Mouse (Mus musculus) hindbrain, embryonic 13.5 days (tissue): Measurements from ENCODE around the gene Pbx1. TPM values are rescaled to one million over a fixed set of nuclear protein-coding genes. Genes with fewer than 3 reads are reported as not detected.
A peak's percentile ranks its signal among the peaks of the same experiment; 100 is the strongest.

Experiments
- ATAC-seq: fragments of 200-750 bp; cut with Nextera tagmentation; 2 replicates; pipeline ENCODE4 v1.8.0; 2017; ENCODE audit warnings: moderate TSS enrichment; ENCODE audit not compliant: low FRiP score
- H3K27ac ChIP-seq: fragments of 300-500 bp; sonication (generic); 2 replicates; pipeline ENCODE4 v1.5.1; 2015; ENCODE audit warnings: inconsistent platforms, mild to moderate bottlenecking, moderate library complexity
- H3K27me3 ChIP-seq: fragments of 300-500 bp; sonication (generic); 2 replicates; pipeline ENCODE4 v1.6.1; 2015; ENCODE audit warnings: mild to moderate bottlenecking, inconsistent platforms
- H3K36me3 ChIP-seq: fragments of 300-500 bp; sonication (generic); 2 replicates; pipeline ENCODE4 v1.6.1; 2015; ENCODE audit warnings: mild to moderate bottlenecking, inconsistent platforms
- H3K4me1 ChIP-seq: fragments of 300-500 bp; sonication (generic); replicated peaks from 2 replicates; pipeline ENCODE4 v1.6.1; 2015; ENCODE audit warnings: inconsistent platforms
- H3K4me2 ChIP-seq: fragments of 300-500 bp; sonication (generic); 2 replicates; pipeline ENCODE4 v1.6.1; 2015; ENCODE audit warnings: inconsistent platforms, mild to moderate bottlenecking, moderate library complexity
- H3K4me3 ChIP-seq: fragments of 300-500 bp; sonication (generic); 2 replicates; pipeline ENCODE4 v1.5.1; 2015; ENCODE audit warnings: mild to moderate bottlenecking, inconsistent platforms
- H3K9ac ChIP-seq: fragments of 300-500 bp; sonication (generic); 2 replicates; pipeline ENCODE4 v1.6.1; 2015; ENCODE audit warnings: mild to moderate bottlenecking, inconsistent platforms
- H3K9me3 ChIP-seq: fragments of 300-500 bp; sonication (generic); 2 replicates; pipeline ENCODE4 v1.6.1; 2016; ENCODE audit warnings: inconsistent platforms
- WGBS: fragments of 180-500 bp; shearing (Covaris S2); methylation state at CpG from one replicate; pipeline ENCODE4 v1.1.7; 2015; 5-methylcytosine and 5-hydroxymethylcytosine counted together
- polyA plus RNA-seq: library from polyadenylated mRNA; unstranded; fragments of >200 nt; fragmentation: Nextera tagmentation; extraction: Ambion mirVana; gene quantifications from 2 replicates; pipeline ENCODE4 v1.2.1, GENCODE M21; 2015

Gene Pbx1
- polyA plus RNA-seq, 1 experiment from 2014 or later: 53.6 TPM

DNA sequence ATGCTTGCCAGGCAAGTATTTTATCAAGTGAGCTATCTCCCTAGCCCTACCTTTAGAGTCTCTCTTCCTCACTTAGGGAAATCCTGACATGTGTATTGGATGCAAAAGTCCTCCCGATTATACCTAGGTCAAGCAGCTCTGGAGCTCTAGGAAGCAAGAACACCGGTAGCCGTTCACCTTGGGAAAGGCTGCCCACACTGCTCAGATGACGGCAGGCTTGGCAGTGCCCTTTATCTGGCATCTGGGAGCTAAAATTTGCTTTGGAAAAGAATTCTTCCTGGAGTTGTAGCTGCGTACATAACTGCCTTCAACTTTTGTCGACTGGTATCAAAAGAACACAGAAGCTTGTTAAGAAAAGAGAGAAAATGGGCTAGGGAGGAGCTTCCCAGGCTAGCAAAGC lies 37.5 kb downstream of the Pbx1 start:
- Histone ChIP-seq H3K27me3 (no peaks in the 10 kb centered on the region), H3K27ac (no peak overlapping the region), H3K9ac (no peak overlapping the region), H3K9me3 (no peaks in the 10 kb centered on the region), H3K36me3 (peaks cover 4% of the 10 kb centered on the region), H3K4me2 (no peak overlapping the region), H3K4me3 (no peak overlapping the region), H3K4me1 (peaks cover 41% of the 10 kb centered on the region)
- no peak for ATAC-seq
- 88% methylated on average over 6 of the region's 6 CpGs for WGBS

DNA sequence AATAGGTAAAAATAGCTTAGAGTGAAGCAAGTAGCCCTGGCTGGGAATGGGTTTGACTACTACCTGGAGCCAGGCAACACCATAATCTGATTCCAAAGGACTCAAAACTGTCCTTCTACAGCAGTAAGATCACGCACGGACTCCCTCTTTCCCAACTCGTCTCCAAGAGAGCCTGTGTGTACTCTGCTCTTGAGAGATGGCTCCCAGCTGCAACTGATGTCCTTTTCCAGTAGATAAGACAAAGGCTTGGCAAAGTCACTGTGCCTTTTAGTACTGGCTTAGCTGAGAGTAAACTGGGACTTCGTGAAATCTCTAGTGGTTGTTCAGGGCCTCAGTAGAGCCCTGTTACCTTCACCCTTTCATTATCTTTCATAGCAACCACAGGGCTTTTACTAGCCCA lies 38.6 kb downstream of the Pbx1 start:
- WGBS: 83% methylated on average over 4 of the region's 4 CpGs

DNA sequence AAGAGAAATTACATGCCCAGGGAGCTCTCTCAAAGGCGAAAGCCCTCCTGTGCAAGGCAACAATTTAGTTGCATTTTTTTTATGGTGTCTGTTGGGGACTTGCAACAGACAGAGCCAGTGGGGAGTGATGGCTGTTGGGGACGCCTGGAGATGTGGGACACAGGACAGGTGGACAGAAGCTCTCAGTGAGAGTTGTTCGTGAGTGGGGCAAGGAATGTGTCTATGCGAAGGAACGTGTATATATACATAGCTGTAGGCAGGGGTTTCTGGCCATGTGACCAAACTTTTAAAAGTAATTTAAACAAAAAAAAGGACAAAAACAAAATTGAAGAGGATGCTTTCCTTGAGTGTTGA lies 39.6 kb downstream of the Pbx1 start:
- Histone ChIP-seq H3K36me3 (peaks cover 7% of the 10 kb centered on the region), H3K4me1 (peaks cover 41% of the 10 kb centered on the region), H3K4me3 (no peak overlapping the region), H3K27me3 (no peaks in the 10 kb centered on the region), H3K9me3 (no peaks in the 10 kb centered on the region), H3K27ac (peak overlapping the region; percentile 2; the same call in 1 of the 2 replicates), H3K4me2 (no peak overlapping the region), H3K9ac (no peak overlapping the region)
- WGBS: 50% methylated on average over 5 of the region's 5 CpGs
- no peak for ATAC-seq

More for the DNA sequence above, 38.6 kb downstream of the Pbx1 start:
- Histone ChIP-seq H3K4me1 (peaks cover 41% of the 10 kb centered on the region), H3K9me3 (no peaks in the 10 kb centered on the region), H3K27ac (0 out of 2 replicates have a peak overlapping the region, but pooled peaks have one; percentile 6), H3K4me2 (no peak overlapping the region), H3K4me3 (no peak overlapping the region), H3K36me3 (peaks cover 7% of the 10 kb centered on the region), H3K27me3 (no peaks in the 10 kb centered on the region), H3K9ac (no peak overlapping the region)
- ATAC-seq: no peak

DNA sequence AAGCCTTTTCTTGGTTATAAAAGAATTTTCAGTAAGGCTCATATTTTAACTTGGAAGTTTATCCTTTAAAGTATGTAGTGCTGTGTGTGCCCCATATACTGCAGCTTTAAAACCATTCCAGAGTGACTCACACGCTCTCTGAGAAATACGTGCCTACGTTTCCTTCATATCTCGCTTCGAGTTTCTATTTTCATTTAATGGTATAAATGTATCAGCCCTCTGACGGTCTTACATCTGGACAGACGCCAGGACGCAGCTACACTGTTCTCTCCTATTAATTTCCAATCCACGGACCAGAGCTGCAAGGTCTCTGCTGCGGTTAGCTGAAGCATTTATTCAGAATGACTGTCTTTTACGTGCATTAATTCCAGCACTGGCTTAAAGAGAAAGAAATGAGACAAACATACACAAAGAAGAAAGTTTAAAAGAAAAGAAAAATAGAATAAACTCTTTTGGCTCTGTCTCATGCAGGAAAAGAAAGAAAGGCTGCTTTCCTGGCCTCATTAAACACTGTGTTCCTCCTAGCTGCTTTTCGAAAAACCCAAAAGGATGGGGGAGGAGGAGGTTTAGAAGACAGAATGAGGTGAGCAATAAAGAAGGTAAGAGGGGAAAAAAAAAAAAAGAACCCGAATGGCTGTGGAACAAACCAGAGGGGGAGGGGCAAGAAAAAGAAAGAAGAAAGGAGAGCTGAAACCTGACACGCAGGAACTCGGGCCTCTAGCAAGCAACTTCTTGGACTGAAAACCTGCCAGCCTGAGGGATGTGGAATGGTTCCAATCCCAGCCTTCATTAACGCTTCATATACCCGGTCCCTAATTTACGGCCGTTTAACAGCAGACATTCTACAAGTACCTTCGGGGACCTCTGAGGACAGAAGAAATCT lies 40.2 kb downstream of the Pbx1 start:
- no peak overlapping the region for H3K4me2 ChIP-seq
- no peaks in the 10 kb centered on the region for H3K27me3 ChIP-seq
- no peak overlapping the region for H3K4me3 ChIP-seq
- WGBS: 31% methylated on average over 20 of the region's 20 CpGs
- peaks cover 7% of the 10 kb centered on the region for H3K36me3 ChIP-seq
- ATAC-seq: no peak
- peaks cover 45% of the 10 kb centered on the region for H3K4me1 ChIP-seq
- no peaks in the 10 kb centered on the region for H3K9me3 ChIP-seq
- H3K9ac ChIP-seq: no peak overlapping the region
- peak overlapping the region; percentile 37; the same call in 1 of the 2 replicates for H3K27ac ChIP-seq

DNA sequence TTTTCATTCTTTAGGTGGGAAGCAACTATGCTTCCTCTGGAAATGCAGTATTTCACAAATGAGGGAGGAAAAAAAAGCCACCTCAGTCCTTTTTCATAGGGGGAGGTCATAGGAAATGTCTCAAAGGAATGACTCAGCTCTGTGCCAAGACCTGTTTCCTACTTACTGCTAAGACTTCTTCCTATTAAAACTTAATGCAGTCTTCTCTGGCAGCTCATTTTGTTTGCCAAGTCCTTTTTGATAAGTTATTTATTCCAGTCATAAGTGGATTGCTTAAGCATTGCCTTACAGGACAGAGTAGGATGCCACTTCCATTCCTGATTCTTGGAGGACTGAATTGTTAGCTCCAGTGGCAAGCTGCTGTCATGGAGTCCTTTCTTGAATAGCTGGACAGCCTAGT lies 41.3 kb downstream of the Pbx1 start:
- no peak for ATAC-seq
- no peaks in the 10 kb centered on the region for H3K9me3 ChIP-seq
- no peak overlapping the region for H3K4me3 ChIP-seq
- H3K27me3 ChIP-seq: no peaks in the 10 kb centered on the region
- no peak overlapping the region for H3K4me2 ChIP-seq
- H3K4me1 ChIP-seq: peaks cover 55% of the 10 kb centered on the region
- no peak overlapping the region for H3K27ac ChIP-seq
- H3K36me3 ChIP-seq: peaks cover 7% of the 10 kb centered on the region
- no peak overlapping the region for H3K9ac ChIP-seq

DNA sequence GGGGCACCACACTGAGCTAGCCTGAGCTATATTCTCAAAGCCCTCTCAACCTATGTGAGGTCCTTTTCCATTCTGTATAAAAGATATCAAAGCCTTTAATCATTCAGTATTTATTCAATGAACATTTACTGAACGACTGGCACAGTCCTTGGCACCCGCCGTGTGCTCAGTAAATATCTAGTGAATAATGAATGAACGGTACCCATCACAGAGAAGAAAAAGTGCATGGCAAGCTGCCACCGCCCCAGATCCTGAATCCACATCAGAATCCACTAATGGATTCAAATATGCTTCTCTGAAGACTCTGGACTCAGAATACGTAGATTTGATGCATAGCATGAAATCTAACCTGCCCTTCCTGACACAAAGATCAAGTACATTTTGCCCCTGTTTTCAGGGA lies 45.9 kb downstream of the Pbx1 start:
- Histone ChIP-seq H3K36me3 (peaks cover 7% of the 10 kb centered on the region), H3K27me3 (no peaks in the 10 kb centered on the region), H3K4me1 (peaks cover 61% of the 10 kb centered on the region), H3K4me2 (no peak overlapping the region), H3K27ac (0 out of 2 replicates have a peak overlapping the region, but pooled peaks have one; percentile 44), H3K9me3 (no peaks in the 10 kb centered on the region), H3K4me3 (no peak overlapping the region), H3K9ac (no peak overlapping the region; the same call in 1 of the 2 replicates)
- ATAC-seq: no peak
- 64% methylated on average over 6 of the region's 6 CpGs for WGBS

DNA sequence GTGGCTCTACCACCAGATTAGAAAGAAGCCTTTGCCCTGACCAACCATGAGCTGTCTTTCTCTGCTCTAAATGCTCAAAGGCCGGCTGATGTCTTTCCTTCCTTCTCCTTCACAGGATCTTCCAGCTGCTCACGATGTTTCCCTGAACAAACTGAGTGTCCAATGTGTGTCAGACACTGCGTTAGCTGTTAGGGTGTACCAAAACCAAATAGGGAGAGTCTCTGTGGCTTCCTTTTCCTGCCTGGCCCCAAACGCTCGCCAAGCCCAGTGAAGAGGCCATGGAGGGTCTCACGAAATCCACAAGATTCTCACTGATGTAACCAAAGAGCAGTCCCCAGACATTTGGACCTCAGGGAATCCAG lies 47.5 kb downstream of the Pbx1 start:
- WGBS: 32% methylated on average over 6 of the region's 6 CpGs
- Histone ChIP-seq H3K9ac (peak overlapping the region; percentile 10; the same call in 1 of the 2 replicates), H3K9me3 (no peaks in the 10 kb centered on the region), H3K4me2 (no peak overlapping the region), H3K27ac (peak overlapping the region; percentile 66), H3K27me3 (no peaks in the 10 kb centered on the region), H3K4me1 (peaks cover 74% of the 10 kb centered on the region), H3K4me3 (no peak overlapping the region), H3K36me3 (peaks cover 3% of the 10 kb centered on the region; the same call in 1 of the 2 replicates)
- ATAC-seq: no peak

DNA sequence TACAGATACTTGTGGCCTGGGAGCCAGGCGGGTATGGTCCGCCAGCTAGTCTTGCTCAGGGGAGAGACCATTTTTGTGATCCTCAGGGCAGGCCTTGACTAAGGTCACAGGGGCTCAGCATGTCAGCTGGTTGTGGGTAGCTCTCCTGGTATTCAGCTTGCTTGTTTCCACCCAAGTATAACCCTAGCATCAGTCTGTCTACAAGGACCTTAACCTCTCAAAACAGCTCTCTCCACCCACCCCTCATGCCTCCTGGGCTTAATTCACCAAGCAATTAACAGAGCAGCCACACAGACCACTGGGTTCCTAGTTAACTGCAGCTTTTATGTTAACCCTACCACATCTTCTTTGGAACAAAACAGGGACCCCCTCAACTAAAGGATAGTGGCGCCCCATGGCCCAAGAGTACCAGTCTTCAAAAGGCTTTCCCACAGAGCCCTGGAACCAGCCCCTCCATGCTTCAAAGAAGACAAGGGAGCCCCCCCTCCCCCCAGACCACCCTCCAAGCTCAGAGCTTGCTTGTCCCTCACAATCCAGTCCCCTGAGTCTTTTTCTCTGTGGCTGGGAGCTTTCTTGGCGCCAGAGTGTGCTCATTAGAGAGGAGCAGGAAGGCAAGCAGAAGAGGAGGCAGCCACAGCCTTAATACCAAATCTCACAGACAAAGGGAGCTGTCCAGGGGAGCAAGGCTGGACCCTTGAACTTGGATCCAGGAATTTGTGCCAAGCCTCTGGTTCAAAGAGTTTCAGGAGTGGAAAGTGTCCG lies 48.1 kb downstream of the Pbx1 start:
- Histone ChIP-seq H3K27me3 (no peaks in the 10 kb centered on the region), H3K4me2 (no peak overlapping the region), H3K4me1 (peaks cover 79% of the 10 kb centered on the region), H3K36me3 (no peaks in the 10 kb centered on the region), H3K9me3 (no peaks in the 10 kb centered on the region), H3K27ac (peak overlapping the region; percentile 66), H3K4me3 (no peak overlapping the region), H3K9ac (peak overlapping the region; percentile 10; the same call in 1 of the 2 replicates)
- 15% methylated on average over 5 of the region's 5 CpGs for WGBS
- ATAC-seq: no peak

DNA sequence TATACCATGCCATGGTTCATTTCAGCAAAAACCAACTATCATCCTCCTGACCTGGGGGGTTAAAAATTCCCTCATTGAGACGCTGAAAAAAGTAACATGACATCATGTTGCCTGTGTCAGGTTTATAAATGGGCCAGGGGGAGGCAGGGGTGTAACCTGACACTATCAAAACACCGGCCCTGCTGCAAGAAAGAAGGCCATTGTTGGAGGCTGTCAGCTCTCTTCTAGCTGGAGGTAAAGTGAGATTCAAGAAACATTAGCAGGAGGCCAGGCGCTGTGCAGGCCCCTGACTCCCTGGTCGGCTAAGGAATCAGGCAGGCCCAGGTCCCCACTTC lies 49.3 kb downstream of the Pbx1 start:
- Histone ChIP-seq H3K9me3 (no peaks in the 10 kb centered on the region), H3K9ac (no peak overlapping the region; the same call in 1 of the 2 replicates), H3K4me1 (peaks cover 80% of the 10 kb centered on the region), H3K27me3 (no peaks in the 10 kb centered on the region), H3K27ac (peak overlapping the region; percentile 31; the same call in 1 of the 2 replicates), H3K4me3 (no peak overlapping the region), H3K36me3 (no peaks in the 10 kb centered on the region), H3K4me2 (no peak overlapping the region)
- ATAC-seq: no peak
- WGBS: 4% methylated on average over 4 of the region's 4 CpGs

DNA sequence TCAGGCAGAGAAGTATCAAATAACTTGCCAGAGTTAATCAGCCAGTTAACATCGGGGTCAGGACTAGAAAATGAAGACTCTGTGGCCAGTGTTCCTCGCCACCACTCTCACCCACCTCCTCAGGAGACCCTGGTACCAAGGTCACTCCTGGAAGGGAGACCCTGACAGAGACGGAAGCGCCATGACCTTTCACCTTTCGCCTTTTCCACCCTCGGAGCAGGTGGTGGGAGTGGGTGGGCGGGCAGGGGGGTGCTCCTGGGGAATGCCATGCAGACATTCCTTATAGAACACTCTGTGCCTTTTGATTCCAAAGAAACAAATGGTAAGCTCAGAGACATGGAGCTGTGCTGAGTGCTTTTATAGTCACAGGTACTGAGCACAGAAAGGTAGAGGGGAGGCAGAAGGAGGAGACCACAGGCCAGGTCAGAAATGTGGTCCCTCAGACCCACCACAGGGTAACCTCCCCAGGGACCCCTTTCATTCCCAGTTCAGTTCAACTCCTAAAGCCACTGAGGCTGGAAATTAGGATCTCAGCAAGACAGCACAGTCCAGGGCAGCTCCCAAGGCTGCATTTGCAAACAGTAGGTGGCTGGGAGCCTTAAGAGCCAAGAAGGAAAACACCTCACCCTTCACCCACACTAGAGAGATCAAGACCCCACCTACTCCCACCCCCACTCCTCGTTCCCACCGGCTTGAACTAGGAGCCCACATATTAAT lies 49.8 kb downstream of the Pbx1 start:
- no peaks in the 10 kb centered on the region for H3K9me3 ChIP-seq
- H3K36me3 ChIP-seq: no peaks in the 10 kb centered on the region
- H3K9ac ChIP-seq: no peak overlapping the region; the same call in 1 of the 2 replicates
- peak overlapping the region; percentile 31; the same call in 1 of the 2 replicates for H3K27ac ChIP-seq
- H3K4me3 ChIP-seq: no peak overlapping the region
- WGBS: 25% methylated on average over 9 of the region's 9 CpGs
- no peak overlapping the region for H3K4me2 ChIP-seq
- H3K4me1 ChIP-seq: peaks cover 80% of the 10 kb centered on the region
- no peaks in the 10 kb centered on the region for H3K27me3 ChIP-seq
- peak; percentile 27; the same call in 1 of the 2 replicates for ATAC-seq

DNA sequence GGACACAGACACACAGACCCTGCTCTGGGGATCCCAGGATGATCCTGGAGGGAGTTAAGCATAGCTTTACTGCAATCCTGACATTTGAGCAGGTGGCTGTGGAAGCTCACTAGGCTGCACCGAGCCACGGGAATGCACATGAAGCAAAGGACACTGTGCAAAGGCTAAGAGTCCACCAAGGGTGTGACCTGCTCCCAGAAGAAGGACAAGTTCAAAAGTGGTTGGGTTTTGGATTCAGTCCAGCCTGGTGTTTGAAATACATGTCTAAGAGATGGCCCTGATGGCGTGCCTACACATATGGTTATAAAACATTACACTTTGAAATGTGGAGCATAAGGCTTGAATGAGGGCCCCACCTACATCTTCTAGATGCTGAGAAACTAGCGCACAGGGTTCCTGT lies 50.6 kb downstream of the Pbx1 start:
- H3K27me3 ChIP-seq: no peaks in the 10 kb centered on the region
- no peaks in the 10 kb centered on the region for H3K9me3 ChIP-seq
- ATAC-seq: no peak
- no peak overlapping the region for H3K9ac ChIP-seq
- no peak overlapping the region for H3K4me3 ChIP-seq
- no peaks in the 10 kb centered on the region for H3K36me3 ChIP-seq
- H3K4me1 ChIP-seq: peaks cover 72% of the 10 kb centered on the region
- H3K4me2 ChIP-seq: no peak overlapping the region
- H3K27ac ChIP-seq: no peak overlapping the region
- WGBS: 69% methylated on average over 4 of the region's 4 CpGs

DNA sequence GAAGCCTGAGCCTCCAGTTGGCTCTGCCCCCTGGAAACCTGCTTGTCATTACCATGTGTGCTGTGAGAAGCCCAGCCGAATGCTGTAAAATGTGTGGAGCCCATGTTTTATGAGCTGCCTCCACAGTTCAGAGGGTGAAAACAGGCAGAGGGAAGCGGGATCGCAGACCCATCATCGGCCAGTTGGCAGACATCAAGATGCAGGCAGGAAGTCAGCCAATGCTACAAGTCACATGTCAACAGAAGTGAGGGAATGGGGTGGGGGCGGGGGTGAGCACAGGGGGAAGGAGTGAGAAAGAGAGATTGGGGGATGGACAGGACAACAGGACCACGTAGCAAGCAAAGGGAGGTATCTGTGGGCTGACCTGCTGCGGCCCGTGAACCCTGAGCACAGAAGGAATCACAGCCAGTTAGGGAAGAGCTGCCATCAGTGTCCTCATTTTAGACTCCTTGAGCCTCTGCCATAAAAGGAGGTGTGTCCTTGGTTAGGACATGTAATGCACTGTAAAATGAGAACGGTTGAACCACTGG lies 51.8 kb downstream of the Pbx1 start:
- Histone ChIP-seq H3K9ac (no peak overlapping the region), H3K4me3 (no peak overlapping the region), H3K4me1 (peaks cover 64% of the 10 kb centered on the region), H3K27ac (no peak overlapping the region), H3K9me3 (no peaks in the 10 kb centered on the region), H3K36me3 (no peaks in the 10 kb centered on the region), H3K27me3 (no peaks in the 10 kb centered on the region), H3K4me2 (no peak overlapping the region)
- WGBS: 70% methylated on average over 9 of the region's 9 CpGs
- ATAC-seq: no peak
